ENCODE assay signal across 14 mouse cellular contexts in the genomic region with DNA sequence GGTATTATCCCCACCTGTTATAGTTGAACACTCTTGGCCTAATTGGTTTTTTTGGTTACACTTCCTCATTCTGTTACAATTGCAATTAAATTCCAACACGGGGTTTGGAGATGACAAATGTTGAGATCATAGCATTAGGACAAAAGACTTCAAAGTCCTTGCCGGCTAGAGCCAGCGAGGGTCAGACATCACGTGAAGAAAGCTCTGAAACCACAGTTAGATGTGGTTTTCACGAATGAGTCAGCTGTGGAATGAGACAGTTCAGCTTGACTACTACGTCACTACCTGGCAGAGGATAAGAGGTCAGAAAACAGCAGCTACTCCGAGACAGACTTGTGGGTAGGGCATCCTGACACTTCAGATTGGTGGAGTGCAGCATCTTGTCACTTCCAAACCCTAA. TPM values are rescaled to one million over a fixed set of nuclear protein-coding genes. Genes with fewer than 3 reads are reported as not detected.
DNase-seq lines count a peak whose midpoint lies in the region; ATAC-seq lines count a peak whose summit lies in the region.
"Had no signal": no experiment of that assay in that cellular context is flagged by ENCODE, and none has a peak within 500 bp of the region (broad histone marks: within the 10 kb centered on the region; RNA-seq: fewer than 3 reads in every experiment).

No protein-coding gene starts in this region.

- ATAC-seq in CD4-positive, CD25-positive, alpha-beta regulatory T cell, adult 4 months: peak; percentile 96
- ATAC-seq in megakaryocyte-erythroid progenitor cell, adult 5-6 weeks (replicated peaks; ENCODE audit: low FRiP score, low TSS enrichment, poor library complexity, severe bottlenecking): 0 out of 2 replicates have a peak, but pooled peaks have one; percentile 26
- ATAC-seq: intestine, embryonic 16.5 days had no signal

- DNase-seq in 416B (ENCODE audit: low read depth) (peak; percentile 55), liver (no peak)
- DNase-seq in adrenal gland, postnatal 25 days: peak; percentile 16
- no peak for DNase-seq in right cerebral cortex, adult 2 months (ENCODE audit: low spot score in 2 of 2)
- no peak for DNase-seq in spleen, postnatal 4 days (ENCODE audit: low spot score in 2 of 2)
- DNase-seq: cerebellum, adult 9-10 months; heart, postnatal 36 days; kidney, postnatal 4 days; lung, adult 2 months; right cerebral cortex, postnatal 25 days; thymus, postnatal 4 days had no signal

RNA-seq across cellular contexts. Expression of a gene that starts 55.5 kb away (rescaled TPM):
- 10 to 100 TPM in 1 of 2 experiments, 1 to 10 TPM in 1; 9.1 to 11.7 TPM for polyA plus RNA-seq in CD4-positive, CD25-positive, alpha-beta regulatory T cell, adult 4 months (2017; shearing (Covaris generic))
- total RNA-seq in adrenal gland, postnatal 25 days (2021): 71.1 and 85.2 TPM in 2 replicates
- total RNA-seq in megakaryocyte-erythroid progenitor cell, adult 5-6 weeks (2014; fragmentation: Nextera tagmentation): 14.7 and 26.2 TPM in 2 replicates
- total RNA-seq in megakaryocyte-erythroid progenitor cell, adult 5-6 weeks (2017): 7.2 and 7.5 TPM in 2 replicates

Comparison
In these comparisons a context has a peak if more than half of its experiments do, and no peak if none do; other contexts are left out.
1. DNase-seq: peak in 416B (single experiment) and adrenal gland, postnatal 25 days (single experiment); none in liver (single experiment), right cerebral cortex, adult 2 months (0 of 2) and spleen, postnatal 4 days (0 of 2).